Mouse (Mus musculus) CH12.LX (cell line): ENCODE data around the gene Gnb2.

Experiments used
- ETS1 ChIP-seq: conservative IDR thresholded peaks from 2 replicates; pipeline ENCODE4 v1.6.1; 2012; ENCODE audit warnings: low read depth, mild to moderate bottlenecking, inconsistent platforms, low read length, improper control_type of control experiment, moderate library complexity
- HCFC1 ChIP-seq: IDR thresholded peaks from 2 replicates; pipeline ENCODE4 v1.6.1; 2012; ENCODE audit warnings: low read depth, mild to moderate bottlenecking, inconsistent platforms, low read length, improper control_type of control experiment
- NRF1 ChIP-seq: IDR thresholded peaks from 2 replicates; pipeline ENCODE4 v1.6.1; 2014; ENCODE audit warnings: low read depth, mild to moderate bottlenecking, inconsistent platforms, low read length, improper control_type of control experiment, moderate library complexity
- ZNF384 ChIP-seq: IDR thresholded peaks from 2 replicates; pipeline ENCODE4 v1.6.1; 2012; ENCODE audit warnings: low read depth, low read length, improper control_type of control experiment, inconsistent platforms

DNA sequence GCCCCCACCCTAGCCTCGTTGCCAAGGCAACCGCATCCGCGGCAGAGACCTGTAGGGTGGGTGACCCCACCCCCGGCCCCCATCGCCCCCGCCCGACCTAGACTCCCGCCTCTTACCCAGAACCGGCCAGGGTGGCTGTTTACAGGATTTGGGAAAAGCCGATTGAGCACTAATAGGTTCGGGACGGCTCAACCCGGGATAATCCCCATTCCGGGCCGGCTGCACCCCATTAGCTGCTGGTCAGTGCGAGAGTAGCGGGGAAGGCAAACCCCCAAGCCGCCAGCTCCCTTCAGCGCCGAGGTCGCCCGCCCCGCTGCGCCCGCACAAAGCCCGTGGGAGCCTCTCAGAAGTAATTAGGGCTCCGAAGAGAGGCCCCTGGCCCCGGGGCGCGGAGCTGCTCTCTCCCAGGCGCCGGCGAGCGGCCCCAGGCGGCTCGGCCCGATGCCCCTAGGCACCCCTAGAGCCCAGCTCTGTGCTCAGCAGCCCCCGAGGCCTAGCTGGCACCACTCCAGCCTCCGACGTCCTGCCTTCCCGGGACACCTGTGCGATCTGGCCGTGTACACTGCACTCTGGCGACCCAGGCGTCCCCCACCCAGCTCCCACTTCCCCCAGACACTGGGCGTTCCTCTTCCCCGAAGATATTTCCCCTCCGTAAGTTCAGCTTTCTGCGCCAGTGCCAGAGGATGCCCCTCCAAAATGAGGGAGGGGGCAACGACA, 1.7 kb downstream of the Gnb2 start:
- no peak for TF ChIP-seq NRF1
- no peak for TF ChIP-seq ETS1
- no peak for TF ChIP-seq HCFC1
- no peak for TF ChIP-seq ZNF384
